Mouse (Mus musculus): ENCODE measurements around the gene Abcb11.

DNA sequence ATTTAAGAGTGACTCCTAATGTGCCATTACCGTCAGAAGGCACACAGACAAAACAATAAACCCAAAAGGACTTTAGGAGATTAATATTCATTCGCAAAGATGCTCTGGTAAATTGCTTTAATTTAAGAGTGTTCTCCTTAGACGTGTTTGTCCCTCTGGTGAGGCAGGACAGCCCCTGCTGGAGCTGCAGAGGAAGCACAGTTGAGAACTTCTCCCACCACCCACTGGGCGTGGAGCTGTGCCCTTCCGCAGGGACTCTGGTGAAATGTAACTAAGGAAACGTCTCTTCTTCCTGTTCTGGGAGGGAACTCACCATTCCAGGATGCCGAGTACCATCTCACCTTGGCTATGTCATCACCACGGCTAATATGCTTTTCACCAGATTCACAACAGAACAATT lies 39.3 kb upstream of the Abcb11 start:
- TF ChIP-seq CTCF (IDR thresholded peaks at IDR 0.05; ENCODE audit: control insufficient read depth, insufficient read depth, low read length) (peak; percentile 58), POLR2A (IDR thresholded peaks at IDR 0.05; ENCODE audit: borderline replicate concordance, control insufficient read depth, low read depth, low read length) (no peak)

All from bone marrow, adult 2 months (tissue).